Mouse (Mus musculus) spleen, adult 2 months (tissue): ENCODE data around the gene Acyp2. TPM values are rescaled to one million over a fixed set of nuclear protein-coding genes. Genes with fewer than 3 reads are reported as not detected.

Experiments used
- DNase-seq, 2 experiments: peaks; one replicate each; pipeline versions ENCODE4 v3.0.0 to v3.0.0-alpha.2; 2012 to 2021; ENCODE audit warnings: low spot score in 2 of 2, low read depth in 1 of 2
- H3K27ac ChIP-seq: fragments of 200-500 bp; 2 replicates; pipeline ENCODE4 v1.5.1; 2012; ENCODE audit warnings: low read length, inconsistent platforms; ENCODE audit not compliant: insufficient read depth
- H3K27me3 ChIP-seq: fragments of 200-500 bp; 2 replicates; pipeline ENCODE4 v1.6.1; 2012; ENCODE audit warnings: mild to moderate bottlenecking, moderate library complexity, low read length, inconsistent platforms; ENCODE audit not compliant: control insufficient read depth, insufficient read depth
- H3K36me3 ChIP-seq: fragments of 200-500 bp; 2 replicates; pipeline ENCODE4 v1.6.1; 2012; ENCODE audit warnings: mild to moderate bottlenecking, low read length, inconsistent platforms; ENCODE audit not compliant: control insufficient read depth, insufficient read depth
- H3K4me1 ChIP-seq: fragments of 200-500 bp; 2 replicates; pipeline ENCODE4 v1.6.1; 2011; ENCODE audit warnings: inconsistent platforms; ENCODE audit not compliant: control insufficient read depth, insufficient read depth, insufficient read length
- H3K4me3 ChIP-seq: fragments of 200-500 bp; 2 replicates; pipeline ENCODE4 v1.5.1; 2011; ENCODE audit warnings: mild to moderate bottlenecking, inconsistent platforms; ENCODE audit not compliant: insufficient read depth, insufficient read length; ENCODE audit errors: extremely low read depth
- CTCF ChIP-seq: fragments of 200-500 bp; IDR thresholded peaks from 2 replicates; pipeline ENCODE4 v1.5.1; 2011; ENCODE audit warnings: mild to moderate bottlenecking, inconsistent platforms; ENCODE audit not compliant: insufficient read depth, insufficient read length, insufficient replicate concordance; ENCODE audit errors: extremely low read depth
- POLR2A ChIP-seq: fragments of 200-500 bp; IDR thresholded peaks from 2 replicates; pipeline ENCODE4 v1.6.1; 2011; ENCODE audit warnings: low read depth, low read length, inconsistent platforms
- WGBS: fragments of 180-500 bp; shearing (Covaris S2); methylation state at CpG from one replicate; pipeline ENCODE4 v1.1.7; 2018; 5-methylcytosine and 5-hydroxymethylcytosine counted together
- polyA plus RNA-seq: library from polyadenylated mRNA; depleted of rRNA; stranded (reverse); fragments of >200 nt; gene quantifications from 2 replicates; pipeline ENCODE4 v1.2.3, GENCODE M21; 2012

Gene Acyp2
- polyA plus RNA-seq, 1 experiment = 1.4 TPM

GRCm38 (mm10) chr11:30617571-30618097 is 31.8 kb downstream of the Acyp2 start:
- Histone ChIP-seq H3K36me3 (no peaks in the 10 kb centered on the region), H3K27ac (no peak overlapping the region), H3K27me3 (no peaks in the 10 kb centered on the region), H3K4me1 (no peaks in the 10 kb centered on the region), H3K4me3 (no peak overlapping the region)
- WGBS = 46% methylated on average over 2 of the region's 2 CpGs
- no peak for DNase-seq
- TF ChIP-seq POLR2A (no peak), CTCF (no peak)

- H3K36me3 ChIP-seq = no peaks in the 10 kb centered on the region
- WGBS = 86% methylated on average over 1 of the region's 1 CpGs
- TF ChIP-seq POLR2A (no peak), CTCF (no peak)
- DNase-seq = no peak
- no peaks in the 10 kb centered on the region for H3K27me3 ChIP-seq
- H3K4me3 ChIP-seq = no peak overlapping the region
- no peak overlapping the region for H3K27ac ChIP-seq
- H3K4me1 ChIP-seq = no peaks in the 10 kb centered on the region
Observed at GRCm38 (mm10) chr11:30615977-30616376, 33.4 kb downstream of the Acyp2 start.

GRCm38 (mm10) chr11:30613916-30614546 is 35.4 kb downstream of the Acyp2 start:
- no peaks in the 10 kb centered on the region for H3K4me1 ChIP-seq
- WGBS = 83% methylated on average over 1 of the region's 1 CpGs
- H3K36me3 ChIP-seq = no peaks in the 10 kb centered on the region
- no peak for DNase-seq
- no peak overlapping the region for H3K4me3 ChIP-seq
- H3K27ac ChIP-seq = no peak overlapping the region
- H3K27me3 ChIP-seq = no peaks in the 10 kb centered on the region
- TF ChIP-seq CTCF (no peak), POLR2A (no peak)

- no peak for DNase-seq
- Histone ChIP-seq H3K27ac (no peak overlapping the region), H3K36me3 (no peaks in the 10 kb centered on the region), H3K4me3 (no peak overlapping the region), H3K4me1 (no peaks in the 10 kb centered on the region), H3K27me3 (no peaks in the 10 kb centered on the region)
- TF ChIP-seq CTCF = no peak
- no peak for TF ChIP-seq POLR2A
Observed at GRCm38 (mm10) chr11:30612699-30613098, 36.7 kb downstream of the Acyp2 start.

GRCm38 (mm10) chr11:30609247-30609646 is 40.1 kb downstream of the Acyp2 start:
- 97% methylated on average over 1 of the region's 1 CpGs for whole genome bisulfite sequencing
- no peak overlapping the region for H3K27ac ChIP-seq
- no peak for TF ChIP-seq CTCF
- no peak for TF ChIP-seq POLR2A
- no peak overlapping the region for H3K4me3 ChIP-seq
- H3K36me3 ChIP-seq = no peaks in the 10 kb centered on the region
- H3K27me3 ChIP-seq = no peaks in the 10 kb centered on the region
- no peaks in the 10 kb centered on the region for H3K4me1 ChIP-seq
- no peak for DNase-seq

GRCm38 (mm10) chr11:30607587-30608518 is 41.5 kb downstream of the Acyp2 start:
- no peaks in the 10 kb centered on the region for H3K36me3 ChIP-seq
- WGBS = 87% methylated on average over 3 of the region's 3 CpGs
- no peak overlapping the region for H3K27ac ChIP-seq
- H3K27me3 ChIP-seq = no peaks in the 10 kb centered on the region
- no peak for DNase-seq
- no peaks in the 10 kb centered on the region for H3K4me1 ChIP-seq
- TF ChIP-seq POLR2A (no peak), CTCF (no peak)
- H3K4me3 ChIP-seq = no peak overlapping the region

- Histone ChIP-seq H3K4me1 (no peaks in the 10 kb centered on the region), H3K36me3 (no peaks in the 10 kb centered on the region), H3K4me3 (no peak overlapping the region), H3K27ac (no peak overlapping the region), H3K27me3 (no peaks in the 10 kb centered on the region)
- WGBS = 95% methylated on average over 3 of the region's 3 CpGs
- no peak for DNase-seq
- TF ChIP-seq CTCF (no peak), POLR2A (no peak)
Observed at GRCm38 (mm10) chr11:30597259-30597658, 52.1 kb downstream of the Acyp2 start.
